Mouse (Mus musculus) neural tube, embryonic 12.5 days (tissue): ENCODE measurements around the gene Gm5662. TPM values are rescaled to one million over a fixed set of nuclear protein-coding genes. Genes with fewer than 3 reads are reported as not detected.

Source experiments
- polyA plus RNA-seq: library from polyadenylated mRNA; unstranded; fragments of >200 nt; fragmentation: Nextera tagmentation; extraction: Ambion mirVana; gene quantifications from 2 replicates; pipeline ENCODE4 v1.2.1, GENCODE M21; 2016

Gene Gm5662
- polyA plus RNA-seq, 1 experiment from 2014 or later, result not detected

Other genes starting within 250 kb of the Gm5662 start
- gene Gm2056, start 247.5 kb downstream of the Gm5662 start, polyA plus RNA-seq, result not detected in 2 replicates
- not detected in 2 replicates for gene Gm16368, start 190.8 kb downstream of the Gm5662 start, polyA plus RNA-seq
- gene Gm10436, start 92.4 kb downstream of the Gm5662 start, polyA plus RNA-seq, result not detected in 2 replicates
- not detected in 2 replicates for gene Gm8332, start 24.4 kb downstream of the Gm5662 start, polyA plus RNA-seq
- not detected in 2 replicates for gene Gm5039, start 49.5 kb upstream of the Gm5662 start, polyA plus RNA-seq
- 21.8 and 23.6 TPM in 2 replicates for gene Adck1, start 86.1 kb upstream of the Gm5662 start, polyA plus RNA-seq